Mouse (Mus musculus) forebrain, embryonic 14.5 days (tissue): ENCODE measurements at regions not wholly inside any gene's neighbourhood (a gene's known extent, or its start where the extent isn't known, plus 50 kb on each side); places are given as distances from the start of the nearest gene placed in this dataset.

Source experiments
- ATAC-seq: fragments of 200-750 bp; cut with Nextera tagmentation; 2 replicates; pipeline ENCODE4 v1.8.0; 2017; ENCODE audit warnings: mild to moderate bottlenecking, moderate library complexity
- DNase-seq: peaks from one replicate; pipeline ENCODE4 v3.0.0-alpha.2; 2015; ENCODE audit warnings: low spot score
- H3K27ac ChIP-seq: fragments of 300-500 bp; sonication (generic); 2 replicates; pipeline ENCODE4 v1.5.1; 2014; ENCODE audit warnings: low read depth, mild to moderate bottlenecking, control low read depth, low read length, moderate library complexity
- H3K27me3 ChIP-seq: fragments of 300-500 bp; sonication (generic); replicated peaks from 2 replicates; pipeline ENCODE4 v1.6.1; 2014; ENCODE audit warnings: low read length, control low read depth, mixed read lengths; ENCODE audit not compliant: control insufficient read depth, insufficient read depth
- H3K36me3 ChIP-seq: fragments of 300-500 bp; sonication (generic); 2 replicates; pipeline ENCODE4 v1.6.1; 2014; ENCODE audit warnings: low read length, control low read depth; ENCODE audit not compliant: control insufficient read depth, insufficient read depth
- H3K4me1 ChIP-seq: fragments of 300-500 bp; sonication (generic); 2 replicates; pipeline ENCODE4 v1.6.1; 2014; ENCODE audit warnings: antibody characterized with exemption, low read length, control low read depth; ENCODE audit not compliant: control insufficient read depth, insufficient read depth
- H3K4me2 ChIP-seq: fragments of 300-500 bp; sonication (generic); 2 replicates; pipeline ENCODE4 v1.6.1; 2014; ENCODE audit warnings: mild to moderate bottlenecking, control low read depth, low read length
- H3K4me3 ChIP-seq: fragments of 300-500 bp; sonication (generic); 2 replicates; pipeline ENCODE4 v1.5.1; 2014; ENCODE audit warnings: low read depth, low read length, control low read depth
- H3K9ac ChIP-seq: fragments of 300-500 bp; sonication (generic); 2 replicates; pipeline ENCODE4 v1.6.1; 2014; ENCODE audit warnings: mild to moderate bottlenecking, low read length, control low read depth, moderate library complexity
- H3K9me3 ChIP-seq: fragments of 300-500 bp; sonication (generic); replicated peaks from 2 replicates; pipeline ENCODE4 v1.6.1; 2016; ENCODE audit warnings: low read length, control low read depth, mixed read lengths; ENCODE audit not compliant: control insufficient read depth
- WGBS: fragments of 180-500 bp; shearing (Covaris S2); extraction: QIAGEN DNeasy Blood & Tissue Kit; methylation state at CpG from one replicate; pipeline ENCODE4 v1.1.7; 2014; 5-methylcytosine and 5-hydroxymethylcytosine counted together

DNA sequence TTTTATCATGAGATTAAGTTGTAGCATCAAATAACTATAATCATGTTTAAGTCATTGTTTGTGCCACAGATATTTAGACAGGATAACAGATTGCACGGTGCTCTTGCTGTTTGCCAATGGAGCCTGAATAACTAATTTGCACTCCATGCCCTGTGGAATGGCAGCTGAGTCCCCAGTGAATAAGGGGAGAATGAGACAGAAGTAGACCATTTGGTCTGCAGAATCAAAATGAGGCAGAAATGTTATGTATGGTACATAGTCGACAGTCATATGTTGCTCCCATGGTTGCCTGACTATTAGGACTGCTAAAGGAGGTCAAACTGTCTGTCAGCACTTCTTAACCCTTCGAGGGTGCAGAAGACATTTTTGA lies 152.9 kb upstream of the Prr30 start:
- no peak overlapping the region for H3K4me3 ChIP-seq
- no peak overlapping the region for H3K9ac ChIP-seq
- 21% methylated on average over 3 of the region's 3 CpGs for WGBS
- H3K36me3 ChIP-seq = no peaks in the 10 kb centered on the region
- H3K9me3 ChIP-seq = no peaks in the 10 kb centered on the region
- peak overlapping the region; percentile 78 for H3K27ac ChIP-seq
- DNase-seq (peak; percentile 75), ATAC-seq (peak; percentile 85)
- H3K4me2 ChIP-seq = peak overlapping the region; percentile 14; the same call in 1 of the 2 replicates
- peaks cover 16% of the 10 kb centered on the region; the same call in 1 of the 2 replicates for H3K4me1 ChIP-seq
- H3K27me3 ChIP-seq = no peaks in the 10 kb centered on the region

DNA sequence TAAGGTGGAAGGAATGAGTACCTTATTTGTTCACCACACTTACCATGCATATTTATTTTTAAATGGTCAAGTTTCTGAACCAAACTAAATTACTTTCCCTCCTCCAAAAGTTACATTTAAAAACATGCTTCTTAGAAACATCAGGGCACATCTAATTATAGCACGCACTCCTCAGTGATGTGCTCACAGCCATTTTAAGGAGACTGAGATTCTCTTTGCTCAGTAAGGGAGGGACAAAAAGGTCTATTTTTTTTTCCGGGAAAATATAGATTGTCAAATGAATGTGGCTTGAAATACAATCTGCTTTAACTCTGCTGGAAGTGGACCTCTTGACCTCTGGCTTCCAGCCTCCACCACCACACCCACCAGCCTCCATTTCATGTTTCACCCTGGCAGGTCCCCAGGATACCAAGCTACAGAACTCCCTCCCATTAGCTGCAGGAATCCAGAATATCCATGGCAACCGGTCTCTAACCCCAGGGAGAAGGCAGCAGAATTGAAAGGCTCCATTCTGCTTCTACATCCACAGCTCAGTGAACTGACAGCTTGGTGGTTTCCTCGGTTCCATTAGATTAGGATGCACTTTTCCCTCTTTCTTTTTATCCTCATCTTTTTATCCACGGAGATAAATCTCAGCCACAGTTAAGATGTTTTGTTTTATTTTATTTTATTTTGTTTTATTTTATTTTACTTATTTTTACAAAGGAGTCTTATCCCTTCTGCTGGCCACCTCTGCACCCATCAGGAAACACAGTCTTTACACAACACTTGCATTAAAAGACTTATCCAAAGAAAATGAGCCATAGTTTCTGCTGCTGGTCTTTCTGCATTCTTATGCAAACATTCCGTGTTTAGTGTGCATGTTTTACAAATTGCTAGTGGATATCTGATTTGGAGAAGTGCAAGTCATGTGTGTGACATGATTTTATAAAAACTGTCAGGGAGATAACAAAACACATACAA lies 152.2 kb upstream of the Prr30 start:
- H3K27ac ChIP-seq = peak overlapping the region; percentile 78
- no peaks in the 10 kb centered on the region for H3K27me3 ChIP-seq
- H3K36me3 ChIP-seq = no peaks in the 10 kb centered on the region
- no peaks in the 10 kb centered on the region for H3K9me3 ChIP-seq
- ATAC-seq = peak; percentile 96
- 1% methylated on average over 6 of the region's 6 CpGs for WGBS
- H3K4me1 ChIP-seq = peaks cover 16% of the 10 kb centered on the region; the same call in 1 of the 2 replicates
- no peak overlapping the region for H3K4me3 ChIP-seq
- H3K4me2 ChIP-seq = peak overlapping the region; percentile 14; the same call in 1 of the 2 replicates
- H3K9ac ChIP-seq = no peak overlapping the region
- peak; percentile 93 for DNase-seq

DNA sequence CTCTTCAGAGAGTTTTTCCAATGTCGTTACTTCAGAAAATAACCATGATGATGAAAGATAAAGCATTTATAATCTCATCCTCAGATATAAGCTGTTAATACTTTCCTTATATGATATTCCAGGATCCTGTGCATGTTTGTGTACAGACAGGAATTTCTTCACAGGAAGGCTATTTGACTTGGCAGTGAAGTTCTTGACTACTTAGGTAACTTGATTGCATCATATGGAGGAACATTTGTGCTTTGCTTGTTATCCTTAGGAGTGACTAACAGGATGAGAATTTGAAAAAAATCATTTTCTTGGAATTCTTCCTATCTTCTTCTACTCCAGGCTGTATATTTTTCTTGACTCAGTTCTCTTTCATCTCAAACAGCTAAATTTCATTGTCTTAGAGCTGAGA lies 140.2 kb upstream of the Prr30 start:
- whole genome bisulfite sequencing = 95% methylated on average over 1 of the region's 1 CpGs

DNA sequence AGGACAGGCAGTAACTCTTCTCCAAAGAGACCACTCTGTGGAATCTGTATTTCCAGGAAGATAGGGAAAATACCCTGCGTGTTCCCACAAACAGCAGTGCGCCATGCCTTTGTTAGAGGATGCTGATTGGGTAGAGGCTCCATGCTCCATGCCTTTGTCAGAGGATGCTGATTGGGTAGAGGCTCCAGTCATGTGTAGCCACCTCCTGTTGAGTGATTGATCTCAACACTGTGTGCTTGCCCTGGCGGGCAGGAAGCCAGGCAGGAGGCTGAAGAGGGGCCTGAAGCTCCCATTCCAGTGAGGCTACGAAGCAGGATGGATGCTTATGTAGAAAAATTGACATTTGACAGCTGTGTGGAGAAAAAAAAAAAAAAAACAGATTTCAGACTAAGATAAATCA lies 131.9 kb upstream of the Prr30 start:
- H3K4me1 ChIP-seq = peaks cover 2% of the 10 kb centered on the region; the same call in 1 of the 2 replicates
- no peaks in the 10 kb centered on the region for H3K36me3 ChIP-seq
- no peak overlapping the region for H3K4me2 ChIP-seq
- H3K9me3 ChIP-seq = no peaks in the 10 kb centered on the region
- no peak overlapping the region for H3K9ac ChIP-seq
- H3K27ac ChIP-seq = no peak overlapping the region
- no peak overlapping the region for H3K4me3 ChIP-seq
- no peaks in the 10 kb centered on the region for H3K27me3 ChIP-seq
- DNase-seq (peak; percentile 67), ATAC-seq (peak; percentile 83)
- WGBS = 14% methylated on average over 4 of the region's 4 CpGs

More for the DNA sequence above, 140.2 kb upstream of the Prr30 start:
- Histone ChIP-seq H3K4me3 (no peak overlapping the region), H3K4me2 (no peak overlapping the region), H3K9me3 (no peaks in the 10 kb centered on the region), H3K27ac (no peak overlapping the region), H3K9ac (no peak overlapping the region), H3K27me3 (no peaks in the 10 kb centered on the region), H3K4me1 (no peaks in the 10 kb centered on the region), H3K36me3 (no peaks in the 10 kb centered on the region)
- DNase-seq = no peak
- ATAC-seq = no peak

DNA sequence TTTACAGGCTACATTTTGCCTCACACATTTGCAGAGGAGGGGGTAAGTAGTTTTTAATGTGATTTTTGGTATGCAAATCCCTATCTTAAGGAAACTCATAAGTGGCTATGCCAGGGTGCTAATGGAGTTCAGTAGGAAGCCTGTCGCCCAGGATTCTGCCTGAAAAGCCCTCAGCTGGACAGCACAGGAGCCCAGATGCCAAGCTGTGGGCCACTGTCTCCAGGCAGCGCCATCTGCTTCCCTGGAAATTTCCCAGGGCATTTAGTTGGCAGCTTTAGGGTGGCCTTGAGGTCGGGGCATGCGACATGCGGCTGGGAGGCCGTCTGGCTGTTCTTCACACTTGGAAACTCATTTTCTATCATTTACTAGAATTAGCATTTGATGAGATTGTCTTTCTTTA lies 127.3 kb upstream of the Prr30 start:
- DNase-seq (peak; percentile 75), ATAC-seq (peak; percentile 79)
- H3K4me1 ChIP-seq = peaks cover 5% of the 10 kb centered on the region; the same call in 1 of the 2 replicates
- H3K27ac ChIP-seq = 0 out of 2 replicates have a peak overlapping the region, but pooled peaks have one; percentile 44
- H3K4me3 ChIP-seq = no peak overlapping the region
- H3K9me3 ChIP-seq = no peaks in the 10 kb centered on the region
- no peaks in the 10 kb centered on the region for H3K27me3 ChIP-seq
- H3K9ac ChIP-seq = no peak overlapping the region
- no peak overlapping the region for H3K4me2 ChIP-seq
- H3K36me3 ChIP-seq = no peaks in the 10 kb centered on the region
- WGBS = 52% methylated on average over 6 of the region's 6 CpGs

DNA sequence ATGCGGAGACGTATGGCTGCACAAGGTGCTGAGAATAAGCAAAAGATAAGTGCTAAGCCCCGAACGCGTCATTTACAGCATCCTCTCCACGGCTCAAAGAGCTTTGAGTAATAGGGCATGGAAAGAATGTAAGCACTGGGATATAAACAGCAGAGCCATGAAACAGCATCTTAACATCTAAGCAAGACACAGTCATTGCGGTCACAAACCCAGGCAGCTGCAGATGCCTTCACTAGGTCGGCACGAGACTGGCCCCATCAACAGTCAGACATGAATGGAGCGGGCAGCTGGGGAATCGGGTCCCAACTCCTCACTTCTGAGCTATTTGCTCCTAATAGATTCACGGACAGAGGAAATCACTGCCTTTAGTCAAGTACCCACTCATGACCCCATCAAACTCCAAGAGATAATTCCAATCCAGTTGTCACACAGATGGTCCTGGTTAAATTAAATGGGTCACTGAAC lies 126.4 kb upstream of the Prr30 start:
- no peaks in the 10 kb centered on the region for H3K27me3 ChIP-seq
- peaks cover 5% of the 10 kb centered on the region; the same call in 1 of the 2 replicates for H3K4me1 ChIP-seq
- H3K9ac ChIP-seq = no peak overlapping the region
- H3K27ac ChIP-seq = peak overlapping the region; percentile 44; the same call in 1 of the 2 replicates
- no peak for ATAC-seq
- H3K4me3 ChIP-seq = no peak overlapping the region
- WGBS = 70% methylated on average over 12 of the region's 12 CpGs
- no peaks in the 10 kb centered on the region for H3K36me3 ChIP-seq
- peak; percentile 4 for DNase-seq
- no peaks in the 10 kb centered on the region for H3K9me3 ChIP-seq
- no peak overlapping the region for H3K4me2 ChIP-seq

DNA sequence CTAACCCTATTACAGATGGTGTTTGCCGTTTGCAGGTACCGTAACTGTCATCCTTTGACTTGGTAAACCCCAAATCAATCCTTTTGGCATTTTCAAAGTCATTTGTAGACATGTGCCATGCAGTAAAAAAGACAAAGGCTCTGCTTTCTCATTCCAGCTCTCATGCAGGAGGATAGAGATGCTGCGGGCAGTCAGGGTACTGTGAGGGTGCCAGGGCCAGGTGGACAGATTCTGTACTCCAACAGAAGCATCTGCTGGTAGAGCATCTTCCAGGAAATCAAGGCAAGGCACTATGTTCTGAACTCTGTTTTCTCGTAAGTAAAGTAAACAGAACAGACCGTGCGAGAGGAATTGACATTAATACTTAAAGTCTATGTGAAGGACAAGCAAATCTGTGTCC lies 123.2 kb upstream of the Prr30 start:
- H3K9ac ChIP-seq = no peak overlapping the region
- no peak for DNase-seq
- H3K9me3 ChIP-seq = no peaks in the 10 kb centered on the region
- H3K4me3 ChIP-seq = no peak overlapping the region
- 93% methylated on average over 6 of the region's 6 CpGs for WGBS
- H3K36me3 ChIP-seq = no peaks in the 10 kb centered on the region
- H3K27ac ChIP-seq = no peak overlapping the region
- no peak for ATAC-seq
- H3K4me2 ChIP-seq = no peak overlapping the region
- no peaks in the 10 kb centered on the region for H3K27me3 ChIP-seq
- H3K4me1 ChIP-seq = peaks cover 5% of the 10 kb centered on the region; the same call in 1 of the 2 replicates

DNA sequence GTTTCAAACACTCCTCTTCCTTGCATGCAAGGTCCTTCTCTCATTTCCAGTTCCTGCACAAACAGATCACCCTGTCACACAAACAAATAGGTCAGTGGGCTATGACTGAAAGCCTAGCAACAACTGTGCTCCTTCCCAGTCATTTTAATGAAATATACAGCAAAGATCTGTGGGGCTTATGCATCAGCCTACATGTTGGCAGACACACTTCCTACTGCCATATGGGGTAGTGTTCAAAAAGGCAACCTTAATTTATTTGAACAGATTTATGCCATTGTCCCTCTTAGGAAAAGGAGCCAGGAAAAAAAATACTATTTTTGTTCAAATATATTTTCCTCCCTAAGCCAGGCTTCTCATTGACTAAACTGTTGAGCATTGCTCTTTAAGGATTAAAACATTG lies 107.8 kb upstream of the Prr30 start:
- no peak overlapping the region for H3K4me2 ChIP-seq
- 0 out of 2 replicates have a peak, but pooled peaks have one; percentile 55 for ATAC-seq
- DNase-seq = peak; percentile 49
- H3K4me3 ChIP-seq = no peak overlapping the region
- H3K27me3 ChIP-seq = no peaks in the 10 kb centered on the region
- peaks cover 2% of the 10 kb centered on the region; the same call in 1 of the 2 replicates for H3K4me1 ChIP-seq
- no peak overlapping the region for H3K9ac ChIP-seq
- H3K36me3 ChIP-seq = no peaks in the 10 kb centered on the region
- H3K9me3 ChIP-seq = no peaks in the 10 kb centered on the region
- H3K27ac ChIP-seq = no peak overlapping the region
